Mouse (Mus musculus): ENCODE results near the gene Zfp341.

DNA sequence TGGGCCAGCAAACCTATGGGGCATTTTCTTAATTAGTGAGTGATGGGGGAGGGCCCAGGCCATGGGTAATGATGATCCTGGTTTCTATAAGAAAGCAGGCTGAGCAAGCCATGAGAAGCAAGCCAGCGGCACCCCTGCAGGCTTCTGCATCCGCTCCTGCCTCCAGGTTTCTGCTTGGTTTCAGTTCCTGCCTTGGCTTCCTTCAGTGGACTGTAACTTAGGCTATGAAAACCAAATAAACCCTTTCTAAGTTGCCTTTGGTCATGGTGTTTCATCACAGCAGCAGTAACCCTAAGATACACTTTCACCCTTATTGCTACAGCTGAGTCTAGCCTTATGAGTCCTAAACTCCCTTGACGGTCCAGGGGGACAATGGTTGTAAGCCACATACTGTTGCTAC is 15.7 kb upstream of the Zfp341 start:
- TF ChIP-seq POLR2A (IDR thresholded peaks at IDR 0.05; ENCODE audit: low read depth, low read length), result no peak
- TF ChIP-seq CTCF (IDR thresholded peaks at IDR 0.05; ENCODE audit: extremely low read depth, insufficient read depth, insufficient read length, insufficient replicate concordance), result no peak
